ENCODE assay signal across 8 mouse cellular contexts in the genomic region with DNA sequence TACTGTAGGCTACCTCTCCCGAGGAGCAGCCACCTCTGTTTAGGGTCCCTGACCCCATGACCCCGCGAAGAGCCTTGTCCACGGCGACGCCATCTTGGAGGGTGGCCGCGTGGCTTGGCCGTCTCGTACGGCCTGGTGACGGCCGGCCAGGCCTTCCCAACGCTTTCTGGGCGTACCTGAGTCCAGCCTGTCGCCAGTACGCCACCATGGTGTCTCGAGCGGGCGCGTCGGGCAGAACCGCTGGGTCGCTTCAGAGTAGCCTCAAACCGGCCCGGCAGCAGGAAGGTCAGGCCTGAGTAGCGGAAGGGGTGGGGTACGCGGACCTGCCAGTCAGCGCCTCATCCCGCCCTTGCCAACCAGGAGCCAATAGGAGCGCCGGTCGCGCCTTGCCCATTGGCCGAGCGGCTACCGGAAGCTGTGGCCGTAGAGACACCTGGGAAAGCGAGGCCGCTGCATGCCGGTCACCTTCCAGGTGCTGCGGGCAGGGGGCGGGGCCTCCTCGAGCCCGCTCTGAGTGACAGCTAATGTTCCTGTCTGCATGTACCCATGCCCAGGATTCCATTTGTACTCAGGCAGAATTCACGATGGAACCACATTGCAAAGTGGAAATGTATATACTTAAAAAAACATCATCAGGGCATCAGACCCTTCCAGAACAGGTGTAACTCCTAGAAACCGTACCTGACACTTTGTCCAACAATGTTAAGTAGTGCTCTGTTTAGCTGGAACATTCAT. TPM values are rescaled to one million over a fixed set of nuclear protein-coding genes. Genes with fewer than 3 reads are reported as not detected.
DNase-seq lines count a peak whose midpoint lies in the region; ATAC-seq and TF ChIP-seq lines count a peak whose summit lies in the region.

A gene (minus strand): TSS at position 317 of the 735 bp plus-strand sequence.

- peak within 1 kb of the TSS; percentile 95 for H3K4me2 ChIP-seq in hindbrain, postnatal 0 days (ENCODE audit: low read depth, low read length)

- DNase-seq in WW6 (ENCODE audit: low read depth, low spot score): peak; percentile 86
- peak; percentile 89 to 94 for DNase-seq in cerebellum, postnatal 4 days (ENCODE audit: low spot score in 2 of 2)
- DNase-seq in gastrocnemius, adult 2 months: peak; percentile 98
- peak; percentile 96 for DNase-seq in hindbrain, postnatal 0 days (ENCODE audit: low spot score)
- peak; percentile 97 to 98 for DNase-seq in left cerebral cortex, adult 2 months (ENCODE audit: extremely low spot score in 1 of 2, low spot score in 2 of 2)
- peak; percentile 98 for DNase-seq in right cerebral cortex, adult 2 months (ENCODE audit: low spot score in 2 of 2)
- peak; percentile 97 for DNase-seq in urinary bladder, postnatal 14 days (ENCODE audit: low spot score)

- H3K9me3 ChIP-seq in hindbrain, postnatal 0 days (ENCODE audit: low read length): no peaks in the 10 kb centered on the region

- H3K36me3 ChIP-seq in hindbrain, postnatal 0 days (ENCODE audit: insufficient read depth, low read length): peaks cover 21% of the 10 kb centered on the region

- WGBS in hindbrain, postnatal 0 days: 2% methylated on average over 48 of the region's 48 CpGs

- ATAC-seq in hindbrain, postnatal 0 days: peak; percentile 100
- peak; percentile 99 for ATAC-seq in megakaryocyte, adult 5-6 weeks (ENCODE audit: poor library complexity, severe bottlenecking)

- H3K27ac ChIP-seq in gastrocnemius, adult 2 months: peak within 1 kb of the TSS; percentile 98
- peak within 1 kb of the TSS; percentile 76 for H3K27ac ChIP-seq in hindbrain, postnatal 0 days
- peak within 1 kb of the TSS; percentile 97 for H3K27ac ChIP-seq in left cerebral cortex, adult 2 months

- no peaks in the 10 kb centered on the region for H3K27me3 ChIP-seq in hindbrain, postnatal 0 days (ENCODE audit: insufficient read depth, low read length)

- H3K9ac ChIP-seq in hindbrain, postnatal 0 days (replicated peaks; ENCODE audit: low read length): peak within 1 kb of the TSS; percentile 81

- no peak; the same call in 1 of the 2 replicates for TF ChIP-seq CTCF in gastrocnemius, adult 2 months (IDR thresholded peaks at IDR 0.05)
- peak; percentile 21 for TF ChIP-seq CTCF in hindbrain, postnatal 0 days (IDR thresholded peaks at IDR 0.05; ENCODE audit: low read depth)
- peak; percentile 13; the same call in 1 of the 2 replicates for TF ChIP-seq CTCF in left cerebral cortex, adult 2 months (IDR thresholded peaks at IDR 0.05)

- intact Hi-C loops in gastrocnemius, adult 2 months (cut with DNase I): loop anchor here (1.0 to 10.0 kb wide), 2 partner anchors 135 to 391 kb away; no protein-coding TSS in a partner anchor
- intact Hi-C loops in left cerebral cortex, adult 2 months (cut with DNase I): loop anchor here (5.0 kb wide), 2 partner anchors 132 to 393 kb away; no protein-coding TSS in a partner anchor

- H3K4me1 ChIP-seq in hindbrain, postnatal 0 days (ENCODE audit: insufficient read depth, low read length): no peaks in the 10 kb centered on the region

- H3K4me3 ChIP-seq in gastrocnemius, adult 2 months: peak within 1 kb of the TSS; percentile 88
- H3K4me3 ChIP-seq in hindbrain, postnatal 0 days (ENCODE audit: low read length): peak within 1 kb of the TSS; percentile 81
- peak within 1 kb of the TSS; percentile 72 for H3K4me3 ChIP-seq in left cerebral cortex, adult 2 months

RNA-seq across cellular contexts. Expression of the gene that starts here (rescaled TPM):
- 1,000 to 10,000 TPM; 1,018 to 1,329 TPM for total RNA-seq in gastrocnemius, adult 2 months (2021)
- 397 and 488 TPM in 2 replicates for total RNA-seq in hindbrain, postnatal 0 days (2014; rRNA removed)
- 925 and 953 TPM in 2 replicates for polyA plus RNA-seq in hindbrain, postnatal 0 days (2015; fragmentation: Nextera tagmentation; extraction: Ambion mirVana)
- 100 to 1,000 TPM; 296 to 302 TPM for total RNA-seq in left cerebral cortex, adult 2 months (2021)
- total RNA-seq in megakaryocyte, adult 5-6 weeks (2015): 421 and 466 TPM in 2 replicates
- 212 and 256 TPM in 2 replicates for total RNA-seq in megakaryocyte, adult 5-6 weeks (2017)

Comparison
In these comparisons a context has a peak if more than half of its experiments do, and no peak if none do; other contexts are left out.
1. Peak in every context shown above with its lines: DNase-seq, ATAC-seq, H3K4me3 ChIP-seq and H3K27ac ChIP-seq.